Mouse (Mus musculus): ENCODE measurements at regions not wholly inside any gene's neighbourhood (a gene's known extent, or its start where the extent isn't known, plus 50 kb on each side); places are given as distances from the start of the nearest gene placed in this dataset.

DNA sequence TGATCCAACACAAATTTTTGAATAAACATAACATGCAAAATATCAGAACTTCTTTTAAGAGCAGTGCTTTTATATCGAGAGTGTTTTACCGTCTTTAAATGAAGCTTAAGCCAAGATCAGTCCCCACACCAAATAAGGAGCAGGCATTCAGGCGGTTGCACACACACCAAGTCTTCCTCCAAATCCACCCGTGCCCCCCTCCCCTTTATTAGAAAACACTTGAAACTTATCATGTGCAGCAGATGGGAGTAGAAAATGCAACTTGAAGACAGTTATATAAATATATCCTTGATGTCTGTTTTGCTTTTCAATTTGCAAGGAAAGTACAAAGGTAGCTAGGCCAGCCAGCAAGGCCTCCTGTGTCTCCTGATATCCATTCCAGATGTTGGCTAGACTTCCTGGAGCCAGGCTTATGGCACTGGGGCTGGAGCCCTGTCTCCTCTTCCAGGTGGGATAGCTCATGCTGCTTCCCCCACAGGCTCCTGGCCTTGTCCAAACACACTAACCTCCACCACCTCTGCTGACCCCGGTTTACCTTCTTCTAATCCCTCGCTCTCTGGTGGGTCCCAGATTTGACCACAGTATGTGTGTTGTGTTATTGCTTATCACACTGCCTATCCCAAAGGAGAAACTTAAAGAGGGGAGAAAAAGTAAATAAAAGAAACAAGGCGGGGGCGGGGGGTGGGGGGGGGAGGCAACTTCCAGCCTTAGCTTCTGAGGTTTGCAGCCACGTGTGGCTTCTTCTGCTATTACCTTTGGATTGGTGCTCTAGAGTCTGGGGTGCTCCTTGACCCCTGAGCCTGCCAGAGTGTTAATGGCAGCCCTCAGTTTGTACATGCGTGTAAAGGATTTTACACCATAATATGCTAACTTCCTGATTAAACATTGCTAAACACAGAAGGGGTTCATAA, 437.0 kb upstream of the Id2 start:
- TF ChIP-seq GATA1 (IDR thresholded peaks at IDR 0.05; ENCODE audit: borderline replicate concordance, low read length) (no peak), FLI1 (IDR thresholded peaks at IDR 0.05; ENCODE audit: low read length) (no peak)

Data from megakaryocyte, embryonic 14.5 days (primary cell).